Mouse (Mus musculus) stomach, postnatal 0 days (tissue): Measurements from ENCODE around the gene Lpp.

Source experiments
- CTCF ChIP-seq: IDR thresholded peaks from 2 replicates; pipeline ENCODE4 v1.5.1; 2016; ENCODE audit warnings: antibody characterized with exemption, low read depth, mild to moderate bottlenecking, moderate library complexity
- EP300 ChIP-seq: optimal IDR thresholded peaks from 2 replicates; pipeline ENCODE3; 2016; ENCODE audit warnings: antibody characterized with exemption

- TF ChIP-seq CTCF (no peak), EP300 (no peak)
Observed at GRCm38 (mm10) chr16:24448493-24448845, 55.2 kb downstream of the Lpp start.
